Mouse (Mus musculus) limb, embryonic 13.5 days (tissue): ENCODE measurements around the gene Cacna1c. TPM values are rescaled to one million over a fixed set of nuclear protein-coding genes. Genes with fewer than 3 reads are reported as not detected.

Experiments
- ATAC-seq: fragments of 200-750 bp; cut with Nextera tagmentation; 2 replicates; pipeline ENCODE4 v1.8.0; 2017; ENCODE audit warnings: low read depth, moderate number of reproducible peaks, moderate TSS enrichment; ENCODE audit not compliant: low FRiP score
- H3K27ac ChIP-seq: fragments of 300-500 bp; sonication (generic); 2 replicates; pipeline ENCODE4 v1.5.1; 2015; ENCODE audit warnings: inconsistent platforms, mild to moderate bottlenecking, moderate library complexity
- H3K27me3 ChIP-seq: fragments of 300-500 bp; sonication (generic); 2 replicates; pipeline ENCODE4 v1.6.1; 2015; ENCODE audit warnings: mild to moderate bottlenecking, inconsistent platforms
- H3K36me3 ChIP-seq: fragments of 300-500 bp; sonication (generic); 2 replicates; pipeline ENCODE4 v1.6.1; 2015; ENCODE audit warnings: inconsistent platforms, mild to moderate bottlenecking, moderate library complexity
- H3K4me1 ChIP-seq: fragments of 300-500 bp; sonication (generic); 2 replicates; pipeline ENCODE4 v1.6.1; 2015; ENCODE audit warnings: inconsistent platforms
- H3K4me2 ChIP-seq: fragments of 300-500 bp; sonication (generic); replicated peaks from 2 replicates; pipeline ENCODE4 v1.6.1; 2015; ENCODE audit warnings: inconsistent platforms, mild to moderate bottlenecking, moderate library complexity
- H3K4me3 ChIP-seq: fragments of 300-500 bp; sonication (generic); 2 replicates; pipeline ENCODE4 v1.5.1; 2015; ENCODE audit warnings: moderate library complexity, mild to moderate bottlenecking, inconsistent platforms
- H3K9ac ChIP-seq: fragments of 300-500 bp; sonication (generic); 2 replicates; pipeline ENCODE4 v1.6.1; 2015; ENCODE audit warnings: mild to moderate bottlenecking, inconsistent platforms
- H3K9me3 ChIP-seq: fragments of 300-500 bp; sonication (generic); 2 replicates; pipeline ENCODE4 v1.6.1; 2016; ENCODE audit warnings: inconsistent platforms
- WGBS: fragments of 180-500 bp; shearing (Covaris S2); methylation state at CpG from one replicate; pipeline ENCODE4 v1.1.7; 2015; 5-methylcytosine and 5-hydroxymethylcytosine counted together
- polyA plus RNA-seq: library from polyadenylated mRNA; unstranded; fragments of >200 nt; fragmentation: Nextera tagmentation; extraction: Ambion mirVana; gene quantifications from 2 replicates; pipeline ENCODE4 v1.2.1, GENCODE M21; 2015

Cacna1c gene
- polyA plus RNA-seq, 1 experiment from 2014 or later, result 9.9 TPM

- Histone ChIP-seq H3K4me2 (no peak overlapping the region), H3K27ac (no peak overlapping the region), H3K36me3 (no peaks in the 10 kb centered on the region), H3K4me3 (no peak overlapping the region), H3K4me1 (0 out of 2 replicates have a peak, but pooled peaks cover 5% of the 10 kb centered on the region), H3K9me3 (no peaks in the 10 kb centered on the region), H3K9ac (no peak overlapping the region), H3K27me3 (no peaks in the 10 kb centered on the region)
- 84% methylated on average over 8 of the region's 8 CpGs for WGBS
- ATAC-seq, result no peak
Measured at GRCm38 (mm10) chr6:119128521-119128920, 67.7 kb downstream of the Cacna1c start.

- 93% methylated on average over 1 of the region's 1 CpGs for WGBS
- no peak for ATAC-seq
- H3K9me3 ChIP-seq, result no peaks in the 10 kb centered on the region
- no peak overlapping the region for H3K27ac ChIP-seq
- H3K9ac ChIP-seq, result no peak overlapping the region
- no peaks in the 10 kb centered on the region for H3K27me3 ChIP-seq
- no peak overlapping the region for H3K4me3 ChIP-seq
- no peak overlapping the region for H3K4me2 ChIP-seq
- no peaks in the 10 kb centered on the region for H3K36me3 ChIP-seq
- 0 out of 2 replicates have a peak, but pooled peaks cover 5% of the 10 kb centered on the region for H3K4me1 ChIP-seq
Measured at GRCm38 (mm10) chr6:119128076-119128475, 68.1 kb downstream of the Cacna1c start.

GRCm38 (mm10) chr6:119126991-119127390 lies 69.2 kb downstream of the Cacna1c start:
- H3K27ac ChIP-seq, result no peak overlapping the region
- no peaks in the 10 kb centered on the region for H3K36me3 ChIP-seq
- 86% methylated on average over 3 of the region's 3 CpGs for WGBS
- H3K4me2 ChIP-seq, result no peak overlapping the region
- no peak overlapping the region for H3K4me3 ChIP-seq
- ATAC-seq, result no peak
- no peaks in the 10 kb centered on the region for H3K9me3 ChIP-seq
- no peak overlapping the region for H3K9ac ChIP-seq
- no peaks in the 10 kb centered on the region for H3K27me3 ChIP-seq
- 0 out of 2 replicates have a peak, but pooled peaks cover 5% of the 10 kb centered on the region for H3K4me1 ChIP-seq

GRCm38 (mm10) chr6:119118371-119118770 lies 77.8 kb downstream of the Cacna1c start:
- Histone ChIP-seq H3K27me3 (no peaks in the 10 kb centered on the region), H3K9me3 (no peaks in the 10 kb centered on the region), H3K4me3 (no peak overlapping the region), H3K36me3 (no peaks in the 10 kb centered on the region), H3K4me1 (no peaks in the 10 kb centered on the region), H3K27ac (no peak overlapping the region), H3K4me2 (no peak overlapping the region), H3K9ac (no peak overlapping the region)
- 57% methylated on average over 4 of the region's 4 CpGs for WGBS
- no peak for ATAC-seq

GRCm38 (mm10) chr6:119116290-119116689 lies 79.9 kb downstream of the Cacna1c start:
- H3K27me3 ChIP-seq, result 0 out of 2 replicates have a peak, but pooled peaks cover 5% of the 10 kb centered on the region
- no peaks in the 10 kb centered on the region for H3K4me1 ChIP-seq
- no peak overlapping the region for H3K4me2 ChIP-seq
- H3K9ac ChIP-seq, result no peak overlapping the region
- H3K4me3 ChIP-seq, result no peak overlapping the region
- 91% methylated on average over 3 of the region's 3 CpGs for WGBS
- no peaks in the 10 kb centered on the region for H3K9me3 ChIP-seq
- no peaks in the 10 kb centered on the region for H3K36me3 ChIP-seq
- no peak overlapping the region for H3K27ac ChIP-seq
- ATAC-seq, result no peak

- Histone ChIP-seq H3K9ac (no peak overlapping the region), H3K27ac (no peak overlapping the region), H3K27me3 (0 out of 2 replicates have a peak, but pooled peaks cover 5% of the 10 kb centered on the region), H3K36me3 (no peaks in the 10 kb centered on the region), H3K4me3 (no peak overlapping the region), H3K4me2 (no peak overlapping the region), H3K9me3 (no peaks in the 10 kb centered on the region), H3K4me1 (peaks cover 8% of the 10 kb centered on the region)
- ATAC-seq, result no peak
- WGBS, result 75% methylated on average over 4 of the region's 4 CpGs
Measured at GRCm38 (mm10) chr6:119113362-119113761, 82.9 kb downstream of the Cacna1c start.

GRCm38 (mm10) chr6:119110369-119110768 lies 85.8 kb downstream of the Cacna1c start:
- no peak for ATAC-seq
- Histone ChIP-seq H3K4me3 (no peak overlapping the region), H3K9me3 (no peaks in the 10 kb centered on the region), H3K27ac (no peak overlapping the region), H3K27me3 (peaks cover 17% of the 10 kb centered on the region), H3K9ac (no peak overlapping the region), H3K36me3 (no peaks in the 10 kb centered on the region), H3K4me1 (peaks cover 24% of the 10 kb centered on the region), H3K4me2 (no peak overlapping the region)
- WGBS, result 73% methylated on average over 5 of the region's 5 CpGs

- Histone ChIP-seq H3K36me3 (no peaks in the 10 kb centered on the region), H3K27me3 (peaks cover 19% of the 10 kb centered on the region), H3K4me1 (peaks cover 39% of the 10 kb centered on the region), H3K4me3 (peak overlapping the region; percentile 72), H3K9ac (peak overlapping the region; percentile 84), H3K4me2 (peak overlapping the region; percentile 91), H3K27ac (peak overlapping the region; percentile 92), H3K9me3 (no peaks in the 10 kb centered on the region)
- ATAC-seq, result peak; percentile 73
- WGBS, result under 1% methylated on average over 43 of the region's 93 CpGs
Measured at GRCm38 (mm10) chr6:119108466-119109394, 87.5 kb downstream of the Cacna1c start.

- peak overlapping the region; percentile 92 for H3K27ac ChIP-seq
- no peaks in the 10 kb centered on the region for H3K9me3 ChIP-seq
- peaks cover 43% of the 10 kb centered on the region for H3K4me1 ChIP-seq
- peak; percentile 5; the same call in 1 of the 2 replicates for ATAC-seq
- H3K36me3 ChIP-seq, result no peaks in the 10 kb centered on the region
- peak overlapping the region; percentile 84 for H3K9ac ChIP-seq
- under 1% methylated on average over 41 of the region's 58 CpGs for WGBS
- H3K27me3 ChIP-seq, result peaks cover 19% of the 10 kb centered on the region
- peak overlapping the region; percentile 91 for H3K4me2 ChIP-seq
- peak overlapping the region; percentile 72 for H3K4me3 ChIP-seq
Measured at GRCm38 (mm10) chr6:119107856-119108465, 88.3 kb downstream of the Cacna1c start.

GRCm38 (mm10) chr6:119107140-119107855 lies 88.9 kb downstream of the Cacna1c start:
- H3K27me3 ChIP-seq, result peaks cover 14% of the 10 kb centered on the region
- H3K9me3 ChIP-seq, result no peaks in the 10 kb centered on the region
- H3K36me3 ChIP-seq, result no peaks in the 10 kb centered on the region
- H3K4me1 ChIP-seq, result peaks cover 50% of the 10 kb centered on the region
- peak overlapping the region; percentile 84 for H3K9ac ChIP-seq
- ATAC-seq, result peak; percentile 33
- H3K4me2 ChIP-seq, result peak overlapping the region; percentile 91
- WGBS, result under 1% methylated on average over 64 of the region's 69 CpGs
- peak overlapping the region; percentile 72 for H3K4me3 ChIP-seq
- H3K27ac ChIP-seq, result peak overlapping the region; percentile 92

GRCm38 (mm10) chr6:119106726-119107125 lies 89.5 kb downstream of the Cacna1c start:
- peak overlapping the region; percentile 91 for H3K4me2 ChIP-seq
- peaks cover 14% of the 10 kb centered on the region for H3K27me3 ChIP-seq
- peak overlapping the region; percentile 84 for H3K9ac ChIP-seq
- ATAC-seq, result no peak
- H3K9me3 ChIP-seq, result no peaks in the 10 kb centered on the region
- peaks cover 55% of the 10 kb centered on the region for H3K4me1 ChIP-seq
- no peaks in the 10 kb centered on the region for H3K36me3 ChIP-seq
- 6% methylated on average over 7 of the region's 7 CpGs for WGBS
- H3K4me3 ChIP-seq, result peak overlapping the region; percentile 72
- H3K27ac ChIP-seq, result no peak overlapping the region
